Mouse (Mus musculus) liver, adult 2 months (tissue): Measurements from ENCODE around the gene Prss53.
"Not testable (repeated sequence)": the region's sequence is repeated elsewhere in the genome, so short reads cannot be mapped to it uniquely, and the experiment has no call there.

Experiments used
- CTCF ChIP-seq: fragments of 200-500 bp; IDR thresholded peaks from 2 replicates; pipeline ENCODE4 v1.5.1; 2011; ENCODE audit warnings: low read depth, low read length, control low read depth
- POLR2A ChIP-seq: fragments of 200-500 bp; IDR thresholded peaks from 2 replicates; pipeline ENCODE4 v1.6.1; 2011; ENCODE audit warnings: low read length, control low read depth; ENCODE audit not compliant: insufficient read depth; ENCODE audit errors: extremely low read depth

- not testable (repeated sequence) for TF ChIP-seq POLR2A, CTCF
These were observed 50.7 kb downstream of the Prss53 start for GRCm38 (mm10) chr7:127840031-127840430.
